Mouse (Mus musculus) limb, embryonic 14.5 days (tissue): ENCODE results near the gene Rras. TPM values are rescaled to one million over a fixed set of nuclear protein-coding genes. Genes with fewer than 3 reads are reported as not detected.

Experiments
- ATAC-seq: fragments of 200-750 bp; cut with Nextera tagmentation; 2 replicates; pipeline ENCODE4 v1.8.0; 2017; ENCODE audit warnings: low read depth, moderate number of reproducible peaks, moderate TSS enrichment; ENCODE audit not compliant: low FRiP score
- DNase-seq: peaks from one replicate; pipeline ENCODE4 v3.0.0-alpha.2; 2015; ENCODE audit warnings: low spot score
- H3K27ac ChIP-seq: fragments of 300-500 bp; sonication (generic); replicated peaks from 2 replicates; pipeline ENCODE4 v1.5.1; 2014; ENCODE audit warnings: low read depth, mild to moderate bottlenecking, low read length, moderate library complexity, mixed read lengths
- H3K27me3 ChIP-seq: fragments of 300-500 bp; sonication (generic); 2 replicates; pipeline ENCODE4 v1.6.1; 2014; ENCODE audit warnings: low read length, mixed read lengths; ENCODE audit not compliant: control insufficient read depth, insufficient read depth
- H3K36me3 ChIP-seq: fragments of 300-500 bp; sonication (generic); 2 replicates; pipeline ENCODE4 v1.6.1; 2014; ENCODE audit warnings: mild to moderate bottlenecking, low read length, moderate library complexity, mixed read lengths; ENCODE audit not compliant: control insufficient read depth, insufficient read depth
- H3K4me1 ChIP-seq: fragments of 300-500 bp; sonication (generic); 2 replicates; pipeline ENCODE4 v1.6.1; 2014; ENCODE audit warnings: antibody characterized with exemption, low read length, mixed read lengths; ENCODE audit not compliant: control insufficient read depth, insufficient read depth
- H3K4me2 ChIP-seq: fragments of 300-500 bp; sonication (generic); replicated peaks from 2 replicates; pipeline ENCODE4 v1.6.1; 2014; ENCODE audit warnings: low read depth, mild to moderate bottlenecking, low read length, moderate library complexity; ENCODE audit not compliant: severe bottlenecking
- H3K4me3 ChIP-seq: fragments of 300-500 bp; sonication (generic); replicated peaks from 2 replicates; pipeline ENCODE4 v1.5.1; 2014; ENCODE audit warnings: low read length
- H3K9ac ChIP-seq: fragments of 300-500 bp; sonication (generic); 2 replicates; pipeline ENCODE4 v1.6.1; 2014; ENCODE audit warnings: mild to moderate bottlenecking, low read depth, low read length, moderate library complexity; ENCODE audit not compliant: severe bottlenecking
- H3K9me3 ChIP-seq: fragments of 300-500 bp; sonication (generic); 2 replicates; pipeline ENCODE4 v1.6.1; 2016; ENCODE audit warnings: low read length; ENCODE audit not compliant: control insufficient read depth
- POLR2A ChIP-seq: fragments of 200-500 bp; IDR thresholded peaks from 2 replicates; pipeline ENCODE4 v1.8.0; 2012; ENCODE audit warnings: inconsistent platforms, mild to moderate bottlenecking, moderate library complexity, borderline replicate concordance; ENCODE audit not compliant: insufficient read depth, insufficient read length; ENCODE audit errors: extremely low read depth
- WGBS: fragments of 180-500 bp; shearing (Covaris S2); extraction: QIAGEN DNeasy Blood & Tissue Kit; methylation state at CpG from one replicate; pipeline ENCODE4 v1.1.7; 2014; 5-methylcytosine and 5-hydroxymethylcytosine counted together
- microRNA-seq: library from miRNA; unstranded; fragments of <30 nt; microRNA quantifications from one replicate; pipeline ENCODE4, GENCODE M21; 2016
- polyA plus RNA-seq, 2 experiments: library from polyadenylated mRNA; depleted of rRNA in 1 of 2; stranded (reverse) in 1 of 2; unstranded in 1 of 2; fragments of >200 nt; fragmentation: Nextera tagmentation in 1 of 2; extraction: Ambion mirVana in 1 of 2; gene quantifications; 2 replicates each; pipeline versions ENCODE4 v1.2.1 to v1.2.3; 2012 to 2014

Gene Rras
- polyA plus RNA-seq, 2 experiments: 42.8 to 53.8 TPM

GRCm38 (mm10) chr7:45067190-45067999, 49.6 kb downstream of the Rras start:
- Histone ChIP-seq H3K4me1 (peaks cover 5% of the 10 kb centered on the region; the same call in 1 of the 2 replicates), H3K4me3 (no peak overlapping the region), H3K36me3 (0 out of 2 replicates have a peak, but pooled peaks cover 3% of the 10 kb centered on the region), H3K27ac (no peak overlapping the region), H3K27me3 (no peaks in the 10 kb centered on the region), H3K9ac (no peak overlapping the region), H3K4me2 (no peak overlapping the region), H3K9me3 (no peaks in the 10 kb centered on the region)
- no peak for TF ChIP-seq POLR2A
- ATAC-seq (no peak), DNase-seq (no peak)
- WGBS: 81% methylated on average over 4 of the region's 4 CpGs

GRCm38 (mm10) chr7:45068000-45068318, 50.2 kb downstream of the Rras start:
- no peak overlapping the region for H3K27ac ChIP-seq
- no peaks in the 10 kb centered on the region for H3K9me3 ChIP-seq
- 28% methylated on average over 5 of the region's 5 CpGs for WGBS
- no peak overlapping the region for H3K9ac ChIP-seq
- ATAC-seq: no peak
- H3K27me3 ChIP-seq: no peaks in the 10 kb centered on the region
- TF ChIP-seq POLR2A: no peak
- 0 out of 2 replicates have a peak, but pooled peaks cover 3% of the 10 kb centered on the region for H3K36me3 ChIP-seq
- peaks cover 5% of the 10 kb centered on the region; the same call in 1 of the 2 replicates for H3K4me1 ChIP-seq
- DNase-seq: no peak
- H3K4me2 ChIP-seq: no peak overlapping the region
- H3K4me3 ChIP-seq: no peak overlapping the region

- Histone ChIP-seq H3K9me3 (no peaks in the 10 kb centered on the region), H3K36me3 (peaks cover 17% of the 10 kb centered on the region), H3K4me3 (no peak overlapping the region), H3K27me3 (no peaks in the 10 kb centered on the region), H3K4me2 (no peak overlapping the region), H3K9ac (no peak overlapping the region), H3K4me1 (no peaks in the 10 kb centered on the region), H3K27ac (no peak overlapping the region)
- WGBS: 88% methylated on average over 2 of the region's 2 CpGs
- ATAC-seq: no peak
- no peak for DNase-seq
- TF ChIP-seq POLR2A: no peak
Measured at GRCm38 (mm10) chr7:45069671-45070070, 51.9 kb downstream of the Rras start.

Small RNA genes lying within 50 kb of the gene (microRNA-seq; reads per million reads assigned to microRNA genes)
- gene Mir7054: 0.69 reads per million

Other genes with a start within 250 kb of the Rras start
Only the 30 nearest of the 35 such genes appear.
- 179 and 270 TPM in 2 replicates for gene Akt1s1, start 169.0 kb upstream of the Rras start, polyA plus RNA-seq (2012; rRNA removed)
- gene Akt1s1, start 169.0 kb upstream of the Rras start, polyA plus RNA-seq (2014; fragmentation: Nextera tagmentation; extraction: Ambion mirVana): 66.1 and 70.5 TPM in 2 replicates
- gene Tbc1d17, start 168.9 kb upstream of the Rras start, polyA plus RNA-seq (2012; rRNA removed): 86.0 and 103 TPM in 2 replicates
- gene Tbc1d17, start 168.9 kb upstream of the Rras start, polyA plus RNA-seq (2014; fragmentation: Nextera tagmentation; extraction: Ambion mirVana): 76.0 and 81.7 TPM in 2 replicates
- gene Pnkp, start 160.8 kb upstream of the Rras start, polyA plus RNA-seq (2012; rRNA removed): 28.7 and 32.0 TPM in 2 replicates
- 23.8 and 26.6 TPM in 2 replicates for gene Pnkp, start 160.8 kb upstream of the Rras start, polyA plus RNA-seq (2014; fragmentation: Nextera tagmentation; extraction: Ambion mirVana)
- gene Ptov1, start 148.2 kb upstream of the Rras start, polyA plus RNA-seq (2012; rRNA removed): 751 and 1,065 TPM in 2 replicates
- 471 and 513 TPM in 2 replicates for gene Ptov1, start 148.2 kb upstream of the Rras start, polyA plus RNA-seq (2014; fragmentation: Nextera tagmentation; extraction: Ambion mirVana)
- gene Med25, start 125.2 kb upstream of the Rras start, polyA plus RNA-seq (2012; rRNA removed): 142 and 181 TPM in 2 replicates
- gene Med25, start 125.2 kb upstream of the Rras start, polyA plus RNA-seq (2014; fragmentation: Nextera tagmentation; extraction: Ambion mirVana): 69.1 and 73.5 TPM in 2 replicates
- 48.7 and 72.6 TPM in 2 replicates for gene Fuz, start 121.9 kb upstream of the Rras start, polyA plus RNA-seq (2012; rRNA removed)
- 21.7 and 25.0 TPM in 2 replicates for gene Fuz, start 121.9 kb upstream of the Rras start, polyA plus RNA-seq (2014; fragmentation: Nextera tagmentation; extraction: Ambion mirVana)
- 113 and 141 TPM in 2 replicates for gene Ap2a1, start 88.5 kb upstream of the Rras start, polyA plus RNA-seq (2012; rRNA removed)
- gene Ap2a1, start 88.5 kb upstream of the Rras start, polyA plus RNA-seq (2014; fragmentation: Nextera tagmentation; extraction: Ambion mirVana): 72.2 and 75.7 TPM in 2 replicates
- gene Tsks, start 74.8 kb upstream of the Rras start, polyA plus RNA-seq (2012; rRNA removed): 0.05 TPM in 1 of 2 replicates, not detected in the other
- 0.14 TPM in 1 of 2 replicates, not detected in the other for gene Tsks, start 74.8 kb upstream of the Rras start, polyA plus RNA-seq (2014; fragmentation: Nextera tagmentation; extraction: Ambion mirVana)
- 78.9 and 115 TPM in 2 replicates for gene Cpt1c, start 43.1 kb upstream of the Rras start, polyA plus RNA-seq (2012; rRNA removed)
- 26.3 and 33.6 TPM in 2 replicates for gene Cpt1c, start 43.1 kb upstream of the Rras start, polyA plus RNA-seq (2014; fragmentation: Nextera tagmentation; extraction: Ambion mirVana)
- gene Prmt1, start 31.4 kb upstream of the Rras start, polyA plus RNA-seq (2012; rRNA removed): 607 and 720 TPM in 2 replicates
- gene Prmt1, start 31.4 kb upstream of the Rras start, polyA plus RNA-seq (2014; fragmentation: Nextera tagmentation; extraction: Ambion mirVana): 166 and 187 TPM in 2 replicates
- 142 and 168 TPM in 2 replicates for gene Irf3, start 20.3 kb upstream of the Rras start, polyA plus RNA-seq (2012; rRNA removed)
- gene Irf3, start 20.3 kb upstream of the Rras start, polyA plus RNA-seq (2014; fragmentation: Nextera tagmentation; extraction: Ambion mirVana): 92.5 and 92.7 TPM in 2 replicates
- gene Bcl2l12, start 19.2 kb upstream of the Rras start, polyA plus RNA-seq (2012; rRNA removed): 81.3 and 104 TPM in 2 replicates
- gene Bcl2l12, start 19.2 kb upstream of the Rras start, polyA plus RNA-seq (2014; fragmentation: Nextera tagmentation; extraction: Ambion mirVana): 54.9 and 62.9 TPM in 2 replicates
- gene Scaf1, start 1.6 kb upstream of the Rras start, polyA plus RNA-seq (2012; rRNA removed): 114 and 135 TPM in 2 replicates
- gene Scaf1, start 1.6 kb upstream of the Rras start, polyA plus RNA-seq (2014; fragmentation: Nextera tagmentation; extraction: Ambion mirVana): 50.7 and 58.3 TPM in 2 replicates
- gene Prr12, start 34.9 kb downstream of the Rras start, polyA plus RNA-seq (2012; rRNA removed): 25.2 and 26.8 TPM in 2 replicates
- gene Prr12, start 34.9 kb downstream of the Rras start, polyA plus RNA-seq (2014; fragmentation: Nextera tagmentation; extraction: Ambion mirVana): 16.0 and 19.6 TPM in 2 replicates
- 82.7 and 86.8 TPM in 2 replicates for gene Nosip, start 44.5 kb downstream of the Rras start, polyA plus RNA-seq (2012; rRNA removed)
- gene Nosip, start 44.5 kb downstream of the Rras start, polyA plus RNA-seq (2014; fragmentation: Nextera tagmentation; extraction: Ambion mirVana): 68.1 and 69.6 TPM in 2 replicates
- 50.4 and 54.1 TPM in 2 replicates for gene Prrg2, start 44.7 kb downstream of the Rras start, polyA plus RNA-seq (2012; rRNA removed)
- 18.6 and 21.4 TPM in 2 replicates for gene Prrg2, start 44.7 kb downstream of the Rras start, polyA plus RNA-seq (2014; fragmentation: Nextera tagmentation; extraction: Ambion mirVana)
- gene Rcn3, start 74.3 kb downstream of the Rras start, polyA plus RNA-seq (2012; rRNA removed): 679 and 759 TPM in 2 replicates
- gene Rcn3, start 74.3 kb downstream of the Rras start, polyA plus RNA-seq (2014; fragmentation: Nextera tagmentation; extraction: Ambion mirVana): 569 and 577 TPM in 2 replicates
- 56.1 and 64.6 TPM in 2 replicates for gene Fcgrt, start 85.9 kb downstream of the Rras start, polyA plus RNA-seq (2012; rRNA removed)
- 88.4 and 89.0 TPM in 2 replicates for gene Fcgrt, start 85.9 kb downstream of the Rras start, polyA plus RNA-seq (2014; fragmentation: Nextera tagmentation; extraction: Ambion mirVana)
- gene Rps11, start 106.5 kb downstream of the Rras start, polyA plus RNA-seq (2012; rRNA removed): 563 and 814 TPM in 2 replicates
- gene Rps11, start 106.5 kb downstream of the Rras start, polyA plus RNA-seq (2014; fragmentation: Nextera tagmentation; extraction: Ambion mirVana): 1,719 and 1,751 TPM in 2 replicates
- 3,691 and 3,912 TPM in 2 replicates for gene Rpl13a, start 110.8 kb downstream of the Rras start, polyA plus RNA-seq (2012; rRNA removed)
- gene Rpl13a, start 110.8 kb downstream of the Rras start, polyA plus RNA-seq (2014; fragmentation: Nextera tagmentation; extraction: Ambion mirVana): 1,718 and 1,777 TPM in 2 replicates
- gene Gm45713, start 118.3 kb downstream of the Rras start, polyA plus RNA-seq (2012; rRNA removed): 0.31 TPM in 1 of 2 replicates, not detected in the other
- gene Gm45713, start 118.3 kb downstream of the Rras start, polyA plus RNA-seq (2014; fragmentation: Nextera tagmentation; extraction: Ambion mirVana): 0.39 and 1.4 TPM in 2 replicates
- gene Flt3l, start 118.5 kb downstream of the Rras start, polyA plus RNA-seq (2012; rRNA removed): 12.4 and 18.6 TPM in 2 replicates
- gene Flt3l, start 118.5 kb downstream of the Rras start, polyA plus RNA-seq (2014; fragmentation: Nextera tagmentation; extraction: Ambion mirVana): 2.2 and 3.3 TPM in 2 replicates
- 115 and 118 TPM in 2 replicates for gene Pih1d1, start 136.3 kb downstream of the Rras start, polyA plus RNA-seq (2012; rRNA removed)
- gene Pih1d1, start 136.3 kb downstream of the Rras start, polyA plus RNA-seq (2014; fragmentation: Nextera tagmentation; extraction: Ambion mirVana): 86.4 and 87.3 TPM in 2 replicates
- gene Aldh16a1, start 136.6 kb downstream of the Rras start, polyA plus RNA-seq (2012; rRNA removed): 45.6 and 67.3 TPM in 2 replicates
- 40.0 and 47.7 TPM in 2 replicates for gene Aldh16a1, start 136.6 kb downstream of the Rras start, polyA plus RNA-seq (2014; fragmentation: Nextera tagmentation; extraction: Ambion mirVana)
- 0.40 and 0.58 TPM in 2 replicates for gene Slc17a7, start 146.0 kb downstream of the Rras start, polyA plus RNA-seq (2012; rRNA removed)
- gene Slc17a7, start 146.0 kb downstream of the Rras start, polyA plus RNA-seq (2014; fragmentation: Nextera tagmentation; extraction: Ambion mirVana): 0.17 and 0.18 TPM in 2 replicates
- gene Gfy, start 161.6 kb downstream of the Rras start, polyA plus RNA-seq (2012; rRNA removed): 0.09 and 0.27 TPM in 2 replicates
- gene Gfy, start 161.6 kb downstream of the Rras start, polyA plus RNA-seq (2014; fragmentation: Nextera tagmentation; extraction: Ambion mirVana): not detected in 2 replicates
- not detected in 2 replicates for gene Pth2, start 163.0 kb downstream of the Rras start, polyA plus RNA-seq (2012; rRNA removed)
- not detected in 2 replicates for gene Pth2, start 163.0 kb downstream of the Rras start, polyA plus RNA-seq (2014; fragmentation: Nextera tagmentation; extraction: Ambion mirVana)
- 1.4 and 1.5 TPM in 2 replicates for gene Ccdc155, start 186.9 kb downstream of the Rras start, polyA plus RNA-seq (2012; rRNA removed)
- gene Ccdc155, start 186.9 kb downstream of the Rras start, polyA plus RNA-seq (2014; fragmentation: Nextera tagmentation; extraction: Ambion mirVana): 0.79 and 1.2 TPM in 2 replicates
- gene Dkkl1, start 194.2 kb downstream of the Rras start, polyA plus RNA-seq (2012; rRNA removed): 3.0 and 4.8 TPM in 2 replicates
- gene Dkkl1, start 194.2 kb downstream of the Rras start, polyA plus RNA-seq (2014; fragmentation: Nextera tagmentation; extraction: Ambion mirVana): 9.0 and 14.8 TPM in 2 replicates
- gene Tead2, start 197.8 kb downstream of the Rras start, polyA plus RNA-seq (2012; rRNA removed): 450 and 560 TPM in 2 replicates
- gene Tead2, start 197.8 kb downstream of the Rras start, polyA plus RNA-seq (2014; fragmentation: Nextera tagmentation; extraction: Ambion mirVana): 143 and 168 TPM in 2 replicates